Comparison of ENCODE assay signal across 18 mouse cellular contexts in genomic region chr7:75520531-75520930, GRCm38 (mm10).
DNase-seq lines count a peak whose midpoint lies in the region; ATAC-seq and TF ChIP-seq lines count a peak whose summit lies in the region.
"Had no signal": no experiment of that assay in that cellular context is flagged by ENCODE, and none has a peak within 500 bp of the region (broad histone marks: within the 10 kb centered on the region; RNA-seq: fewer than 3 reads in every experiment).

No protein-coding gene starts in this region.

- no peaks in the 10 kb centered on the region for H3K27me3 ChIP-seq in heart, embryonic 16.5 days (ENCODE audit: control insufficient read depth, insufficient read depth, low read length)
- H3K27me3 ChIP-seq in midbrain, embryonic 11.5 days (ENCODE audit: control insufficient read depth, insufficient read depth, low read length) = no peaks in the 10 kb centered on the region
- H3K27me3 ChIP-seq in midbrain, embryonic 16.5 days (ENCODE audit: control insufficient read depth, insufficient read depth, low read depth, low read length) = no peaks in the 10 kb centered on the region
- no peaks in the 10 kb centered on the region for H3K27me3 ChIP-seq in midbrain, postnatal 0 days (ENCODE audit: insufficient read depth, low read length)
- H3K27me3 ChIP-seq: embryonic facial prominence, embryonic 15.5 days; hindbrain, embryonic 15.5 days had no signal

- no peaks in the 10 kb centered on the region for H3K9me3 ChIP-seq in heart, embryonic 16.5 days (replicated peaks; ENCODE audit: control insufficient read depth, low read length)
- H3K9me3 ChIP-seq in midbrain, embryonic 11.5 days (ENCODE audit: control insufficient read depth, low read length) = no peaks in the 10 kb centered on the region
- H3K9me3 ChIP-seq in midbrain, embryonic 16.5 days (replicated peaks; ENCODE audit: control insufficient read depth, low read length, poor library complexity, severe bottlenecking) = no peaks in the 10 kb centered on the region
- no peaks in the 10 kb centered on the region for H3K9me3 ChIP-seq in midbrain, postnatal 0 days (ENCODE audit: low read length)
- H3K9me3 ChIP-seq: embryonic facial prominence, embryonic 15.5 days; hindbrain, embryonic 15.5 days had no signal

- 61% methylated on average over 6 of the region's 6 CpGs for WGBS in heart, embryonic 16.5 days
- WGBS in midbrain, embryonic 11.5 days = 35% methylated on average over 6 of the region's 6 CpGs
- WGBS in midbrain, embryonic 16.5 days = 35% methylated on average over 6 of the region's 6 CpGs
- 43% methylated on average over 6 of the region's 6 CpGs for WGBS in midbrain, postnatal 0 days

- peaks cover 29% of the 10 kb centered on the region for H3K4me1 ChIP-seq in heart, embryonic 16.5 days (ENCODE audit: control insufficient read depth, insufficient read depth, low read length)
- H3K4me1 ChIP-seq in midbrain, embryonic 11.5 days (ENCODE audit: control insufficient read depth, insufficient read depth, low read length) = peaks cover 12% of the 10 kb centered on the region
- peaks cover 3% of the 10 kb centered on the region; the same call in 1 of the 2 replicates for H3K4me1 ChIP-seq in midbrain, embryonic 16.5 days (ENCODE audit: control insufficient read depth, insufficient read depth, low read length)
- H3K4me1 ChIP-seq in midbrain, postnatal 0 days (ENCODE audit: insufficient read depth, low read length) = no peaks in the 10 kb centered on the region

- H3K27ac ChIP-seq in heart, embryonic 16.5 days (ENCODE audit: low read length) = peak overlapping the region; percentile 18; the same call in 1 of the 2 replicates
- no peak overlapping the region for H3K27ac ChIP-seq in midbrain, embryonic 11.5 days (ENCODE audit: low read depth, low read length)
- no peak overlapping the region for H3K27ac ChIP-seq in midbrain, embryonic 16.5 days (ENCODE audit: low read length)
- H3K27ac ChIP-seq in midbrain, postnatal 0 days (ENCODE audit: low read depth, low read length) = no peak overlapping the region
- H3K27ac ChIP-seq: hindbrain, embryonic 15.5 days; layer of hippocampus, adult 2 months had no signal

- peak; percentile 42 for DNase-seq in adrenal gland, adult 8-10 months
- no peak for DNase-seq in adrenal gland, postnatal 4 days (ENCODE audit: low spot score in 2 of 2)
- no peak for DNase-seq in heart, adult 8-10 months (ENCODE audit: low spot score)
- DNase-seq in midbrain, embryonic 11.5 days (ENCODE audit: low spot score, missing footprints) = peak; percentile 88
- no peak for DNase-seq in midbrain, postnatal 0 days (ENCODE audit: low spot score)
- DNase-seq: cerebellum, adult 2 months; gastrocnemius, postnatal 25 days; kidney, adult 11 months; left cerebral cortex, postnatal 4 days; lung, adult 18-20 months; lung, postnatal 36 days; thymus, adult 2 months had no signal

- H3K4me3 ChIP-seq in heart, embryonic 16.5 days (ENCODE audit: low read length) = no peak overlapping the region
- H3K4me3 ChIP-seq in midbrain, embryonic 11.5 days (ENCODE audit: low read depth, low read length) = no peak overlapping the region
- no peak overlapping the region for H3K4me3 ChIP-seq in midbrain, embryonic 16.5 days (ENCODE audit: low read depth, low read length)
- H3K4me3 ChIP-seq in midbrain, postnatal 0 days (ENCODE audit: low read depth, low read length) = no peak overlapping the region
- H3K4me3 ChIP-seq: embryonic facial prominence, embryonic 15.5 days; hindbrain, embryonic 15.5 days; layer of hippocampus, adult 2 months had no signal

- no peak for ATAC-seq in heart, embryonic 16.5 days (replicated peaks; ENCODE audit: extremely low read depth, insufficient read depth, low FRiP score)
- ATAC-seq in midbrain, embryonic 11.5 days (ENCODE audit: low FRiP score) = no peak
- ATAC-seq in midbrain, embryonic 16.5 days = no peak
- no peak for ATAC-seq in midbrain, postnatal 0 days (ENCODE audit: low FRiP score)
- no peak for ATAC-seq in granulocyte monocyte progenitor cell, adult 5-6 weeks (replicated peaks; ENCODE audit: poor library complexity, severe bottlenecking)

- no peak overlapping the region for H3K9ac ChIP-seq in heart, embryonic 16.5 days (ENCODE audit: low read length)
- H3K9ac ChIP-seq in midbrain, embryonic 11.5 days (ENCODE audit: low read length) = no peak overlapping the region
- no peak overlapping the region for H3K9ac ChIP-seq in midbrain, embryonic 16.5 days (ENCODE audit: low read depth, low read length)
- no peak overlapping the region for H3K9ac ChIP-seq in midbrain, postnatal 0 days (replicated peaks; ENCODE audit: low read length, poor library complexity, severe bottlenecking)
- H3K9ac ChIP-seq: embryonic facial prominence, embryonic 15.5 days; hindbrain, embryonic 15.5 days had no signal

- peak; percentile 8; the same call in 1 of the 2 replicates for TF ChIP-seq CTCF in midbrain, postnatal 0 days (IDR thresholded peaks at IDR 0.05)

- no peaks in the 10 kb centered on the region for H3K36me3 ChIP-seq in heart, embryonic 16.5 days (ENCODE audit: control insufficient read depth, insufficient read depth)
- no peaks in the 10 kb centered on the region for H3K36me3 ChIP-seq in midbrain, embryonic 11.5 days (ENCODE audit: control insufficient read depth, insufficient read depth, low read length)
- no peaks in the 10 kb centered on the region for H3K36me3 ChIP-seq in midbrain, embryonic 16.5 days (ENCODE audit: control insufficient read depth, insufficient read depth, low read length)
- H3K36me3 ChIP-seq in midbrain, postnatal 0 days (ENCODE audit: insufficient read depth, low read length) = no peaks in the 10 kb centered on the region
- H3K36me3 ChIP-seq: embryonic facial prominence, embryonic 15.5 days; hindbrain, embryonic 15.5 days had no signal

- H3K4me2 ChIP-seq in heart, embryonic 16.5 days (ENCODE audit: low read depth, low read length) = no peak overlapping the region
- H3K4me2 ChIP-seq in midbrain, embryonic 11.5 days = no peak overlapping the region
- no peak overlapping the region for H3K4me2 ChIP-seq in midbrain, embryonic 16.5 days (ENCODE audit: low read length)
- H3K4me2 ChIP-seq in midbrain, postnatal 0 days (ENCODE audit: low read depth, low read length, poor library complexity, severe bottlenecking) = no peak overlapping the region
- H3K4me2 ChIP-seq: embryonic facial prominence, embryonic 15.5 days; hindbrain, embryonic 15.5 days had no signal

Comparison
In these comparisons a context has a peak if more than half of its experiments do, and no peak if none do; other contexts are left out.
1. DNase-seq: peak in adrenal gland, adult 8-10 months (single experiment) and midbrain, embryonic 11.5 days (single experiment); none in adrenal gland, postnatal 4 days (0 of 2), heart, adult 8-10 months (single experiment) and midbrain, postnatal 0 days (single experiment).